Mouse (Mus musculus) bone marrow macrophage, adult 2 months (primary cell): Measurements from ENCODE around the gene Gm27021. TPM values are rescaled to one million over a fixed set of nuclear protein-coding genes. Genes with fewer than 3 reads are reported as not detected.

Source experiments
- H3K27ac ChIP-seq: 2 replicates; pipeline ENCODE4 v1.5.1; 2012; ENCODE audit warnings: low read depth, low read length; ENCODE audit not compliant: insufficient read depth
- H3K4me1 ChIP-seq: 2 replicates; pipeline ENCODE4 v1.6.1; 2012; ENCODE audit warnings: low read length; ENCODE audit not compliant: control insufficient read depth, insufficient read depth
- H3K4me3 ChIP-seq: 2 replicates; pipeline ENCODE4 v1.5.1; 2012; ENCODE audit warnings: mild to moderate bottlenecking, low read length, moderate library complexity; ENCODE audit not compliant: insufficient read depth
- CTCF ChIP-seq: IDR thresholded peaks from 2 replicates; pipeline ENCODE4 v1.5.1; 2012; ENCODE audit warnings: low read depth, mild to moderate bottlenecking, low read length, moderate library complexity
- POLR2A ChIP-seq: IDR thresholded peaks from 2 replicates; pipeline ENCODE4 v1.6.1; 2012; ENCODE audit warnings: mild to moderate bottlenecking, low read depth, low read length, borderline replicate concordance
- polyA plus RNA-seq: library from polyadenylated mRNA; stranded (reverse); fragments of >200 nt; gene quantifications from 2 replicates; pipeline ENCODE4 v1.2.4, GENCODE M21; 2012; ENCODE audit not compliant: missing spikeins, insufficient read depth, insufficient read length

Gm27021 gene
- polyA plus RNA-seq, 1 experiment = not detected

DNA sequence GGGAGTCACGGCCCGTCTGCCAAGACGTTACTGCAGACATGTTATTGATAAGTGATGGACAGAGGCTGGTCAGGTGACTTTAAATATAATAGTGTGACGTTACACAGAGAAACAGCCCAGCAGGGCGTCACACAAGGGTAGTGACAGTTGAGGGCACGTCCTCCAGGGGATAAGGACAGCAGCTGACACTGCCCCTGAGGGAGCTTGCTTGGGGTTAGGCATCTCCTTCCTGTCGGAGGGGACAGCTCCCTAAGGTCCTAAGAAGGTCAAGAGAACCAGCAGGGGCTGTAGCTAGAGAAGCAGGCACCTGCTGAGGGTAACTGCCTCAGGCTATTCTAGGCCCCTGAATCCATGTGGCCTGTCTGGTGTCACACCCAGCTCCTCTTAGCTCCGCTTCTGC lies 96.3 kb downstream of the Gm27021 start:
- Histone ChIP-seq H3K4me1 (peaks cover 21% of the 10 kb centered on the region), H3K4me3 (no peak overlapping the region), H3K27ac (no peak overlapping the region)
- TF ChIP-seq POLR2A = no peak
- TF ChIP-seq CTCF = no peak

DNA sequence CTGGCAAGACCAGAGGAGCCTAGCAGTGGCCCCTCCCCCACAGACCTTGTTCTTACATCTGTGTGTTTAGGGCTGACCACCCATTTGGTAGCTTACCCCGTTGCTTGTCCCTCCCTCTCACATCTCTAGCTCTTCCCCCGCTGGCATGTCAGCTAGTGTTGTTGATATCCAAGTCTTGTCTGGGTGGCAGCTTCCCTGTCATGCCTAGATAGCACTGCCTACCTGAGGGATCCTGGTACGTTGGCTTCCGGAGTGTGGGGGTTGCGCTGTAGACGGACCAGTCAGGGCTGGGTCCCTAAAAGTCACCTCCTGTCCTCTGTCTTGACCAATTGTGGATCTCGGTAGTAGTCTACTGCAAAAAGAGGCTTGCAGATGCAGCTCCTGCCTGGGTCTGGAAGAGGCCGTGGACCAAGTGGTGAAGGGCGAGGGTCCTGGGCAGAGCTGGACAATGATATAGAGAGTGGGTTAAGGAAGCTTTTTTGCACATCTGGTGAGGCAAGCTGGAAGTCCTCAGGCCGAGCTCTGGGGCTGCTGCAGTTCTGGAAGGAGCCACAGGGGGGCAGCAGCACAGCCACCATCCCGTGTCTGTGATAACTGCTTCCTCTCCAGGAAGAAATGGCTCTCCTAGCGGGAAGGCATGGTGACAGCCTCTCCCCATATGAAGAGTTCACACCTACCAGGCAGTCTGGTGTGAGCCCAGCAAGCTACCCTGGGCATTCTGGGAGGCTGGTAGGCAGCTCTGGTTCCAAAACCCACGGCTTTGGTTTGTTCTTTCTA lies 97.8 kb downstream of the Gm27021 start:
- no peak overlapping the region for H3K27ac ChIP-seq
- no peak overlapping the region for H3K4me3 ChIP-seq
- TF ChIP-seq CTCF (peak; percentile 78), POLR2A (no peak)
- peaks cover 30% of the 10 kb centered on the region for H3K4me1 ChIP-seq

DNA sequence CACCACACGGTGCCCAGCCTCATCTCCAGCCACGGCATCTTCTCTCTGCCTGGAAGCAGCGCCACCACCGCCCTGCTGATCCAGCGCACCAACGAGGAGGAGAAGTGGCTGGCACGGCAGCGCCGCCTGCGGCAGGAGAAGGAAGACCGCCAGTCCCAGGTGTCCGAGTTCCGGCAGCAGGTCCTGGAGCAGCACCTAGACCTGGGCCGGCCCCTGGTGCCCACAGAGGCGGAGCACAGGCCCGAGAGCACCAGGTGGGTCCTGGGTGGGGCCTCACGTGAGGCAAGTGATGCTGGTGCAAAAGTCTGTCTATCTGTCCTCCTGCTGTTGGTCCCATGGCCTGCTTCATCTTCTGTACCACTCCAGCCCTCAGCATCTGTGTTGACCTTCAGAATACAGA lies 98.8 kb downstream of the Gm27021 start:
- Histone ChIP-seq H3K4me3 (no peak overlapping the region), H3K27ac (no peak overlapping the region)

DNA sequence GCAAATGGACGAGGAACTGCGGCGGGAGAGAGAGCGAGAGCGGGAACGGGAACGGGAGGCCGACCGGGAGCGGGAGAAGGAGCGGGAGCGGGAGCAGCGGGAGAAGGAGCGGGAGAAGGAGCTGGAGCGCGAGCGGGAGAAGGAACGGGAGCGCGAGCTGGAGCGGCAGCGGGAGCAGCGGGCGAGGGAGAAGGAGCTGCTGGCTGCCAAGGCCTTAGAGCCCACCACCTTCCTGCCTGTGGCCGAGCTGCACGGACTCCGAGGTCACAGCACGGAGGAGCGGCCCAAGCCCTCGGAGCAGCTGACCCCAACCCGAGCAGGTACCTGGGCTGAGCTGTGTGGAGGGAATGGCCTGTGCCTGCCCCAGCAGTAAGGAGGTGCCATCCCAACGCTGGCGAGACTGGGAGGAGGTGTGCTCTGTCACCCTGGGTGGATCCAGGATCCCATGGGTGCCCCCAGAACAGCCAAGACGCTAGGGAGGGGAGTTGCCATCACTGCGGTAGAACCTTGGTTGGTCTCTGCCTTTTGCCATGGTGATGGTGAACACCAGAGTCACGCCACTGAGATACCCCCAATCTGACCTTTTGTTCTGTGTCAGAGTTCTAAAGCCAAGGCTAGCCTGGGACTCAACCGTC lies 99.6 kb downstream of the Gm27021 start:
- Histone ChIP-seq H3K4me1 (peaks cover 38% of the 10 kb centered on the region), H3K4me3 (no peak overlapping the region), H3K27ac (no peak overlapping the region)
- no peak for TF ChIP-seq POLR2A
- no peak for TF ChIP-seq CTCF

More for the DNA sequence above, 98.8 kb downstream of the Gm27021 start:
- no peak for TF ChIP-seq POLR2A
- TF ChIP-seq CTCF = no peak
- H3K4me1 ChIP-seq = peaks cover 38% of the 10 kb centered on the region

DNA sequence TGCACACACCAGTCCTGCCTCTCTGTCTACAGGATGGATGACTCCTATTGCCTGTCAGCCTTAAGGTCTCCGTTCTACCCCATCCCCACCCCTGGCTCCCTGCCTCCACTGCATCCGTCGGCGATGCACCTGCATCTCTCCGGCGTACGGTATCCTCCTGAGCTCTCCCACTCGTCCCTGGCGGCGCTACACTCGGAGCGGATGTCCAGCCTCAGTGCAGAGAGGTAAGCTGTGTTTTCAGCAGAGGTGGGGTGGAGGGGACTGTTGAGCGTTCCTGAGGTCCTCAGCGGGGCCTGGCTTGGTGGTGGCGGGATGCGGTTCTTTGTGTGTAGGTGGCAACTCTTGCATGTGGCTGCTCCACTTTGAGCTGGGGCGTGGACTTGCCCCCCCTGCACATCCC lies 100.1 kb downstream of the Gm27021 start:
- TF ChIP-seq POLR2A = no peak
- TF ChIP-seq CTCF = no peak
- Histone ChIP-seq H3K4me1 (peaks cover 38% of the 10 kb centered on the region), H3K4me3 (no peak overlapping the region), H3K27ac (no peak overlapping the region)

DNA sequence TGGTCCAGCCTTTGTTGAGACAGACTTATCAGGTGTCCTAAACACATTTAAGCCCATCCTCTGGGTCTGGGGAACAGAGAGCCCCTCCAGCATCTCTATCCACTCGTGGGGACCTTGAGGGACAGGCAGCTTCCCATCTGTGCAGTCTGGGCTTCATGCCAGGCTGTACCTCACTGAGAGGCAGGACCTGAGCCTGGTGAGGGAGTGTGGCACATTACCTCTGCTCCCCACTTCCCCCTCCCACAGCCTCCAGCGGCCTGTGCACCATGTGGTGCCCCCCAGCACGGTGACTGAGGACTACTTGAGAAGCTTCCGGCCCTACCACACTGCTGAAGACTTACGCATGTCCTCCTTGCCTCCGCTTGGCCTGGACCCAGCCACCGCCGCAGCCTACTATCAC lies 101.2 kb downstream of the Gm27021 start:
- peaks cover 39% of the 10 kb centered on the region for H3K4me1 ChIP-seq
- no peak overlapping the region for H3K27ac ChIP-seq
- no peak for TF ChIP-seq CTCF
- no peak for TF ChIP-seq POLR2A
- no peak overlapping the region for H3K4me3 ChIP-seq

- H3K4me1 ChIP-seq = peaks cover 44% of the 10 kb centered on the region
- no peak overlapping the region for H3K4me3 ChIP-seq
- H3K27ac ChIP-seq = peak overlapping the region; percentile 96
- no peak for TF ChIP-seq CTCF
- TF ChIP-seq POLR2A = no peak
These were observed 102.6 kb downstream of the Gm27021 start for GRCm38 (mm10) chr8:120565151-120565711.

DNA sequence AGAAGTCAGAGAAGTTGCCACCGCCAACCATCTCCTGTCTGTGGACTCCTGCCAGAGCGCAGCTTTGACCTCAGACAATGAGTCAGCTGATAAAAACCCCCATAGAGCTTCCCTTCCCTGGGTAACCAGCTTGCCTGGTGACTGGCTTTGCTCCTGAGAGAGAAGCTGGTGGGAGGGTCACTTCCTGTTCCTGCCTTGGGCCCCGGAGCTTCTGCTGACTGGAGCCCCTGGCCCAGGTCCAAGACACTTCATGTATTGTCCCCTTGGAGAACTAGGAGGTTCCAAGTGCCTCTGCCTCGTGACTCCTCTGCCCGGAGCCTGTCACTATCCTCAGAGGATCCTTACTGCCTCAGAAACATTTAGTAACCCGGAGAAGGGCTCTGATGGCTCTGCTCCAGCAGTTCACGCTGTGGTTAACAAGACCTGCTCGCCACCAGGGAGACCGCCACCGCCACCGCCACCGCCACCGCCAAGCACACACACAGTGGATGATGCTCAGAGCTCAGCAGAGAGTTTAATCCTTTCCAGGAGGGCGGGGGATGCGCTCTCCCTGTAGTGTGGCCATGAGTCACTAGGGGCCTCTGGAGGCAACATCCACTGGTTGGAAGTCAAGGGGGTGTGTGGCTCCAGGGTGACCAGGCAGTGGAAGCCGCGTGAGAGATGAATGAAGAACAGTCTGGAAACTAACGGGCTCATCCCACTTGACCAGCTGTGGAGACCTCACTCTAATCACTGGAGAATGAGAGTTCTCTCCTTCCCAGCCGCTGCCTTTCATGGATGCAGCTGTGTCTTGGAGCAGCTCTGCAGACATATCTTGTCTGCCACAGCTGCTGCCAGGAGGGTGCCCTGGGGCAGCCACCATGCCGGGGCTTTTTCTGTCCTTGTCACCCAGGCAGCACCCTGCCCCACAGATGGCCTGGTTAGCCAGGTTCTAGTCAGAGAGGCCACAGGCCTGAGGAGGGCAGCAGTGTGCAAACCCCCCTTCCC lies 103.7 kb downstream of the Gm27021 start:
- TF ChIP-seq CTCF = no peak
- no peak for TF ChIP-seq POLR2A
- Histone ChIP-seq H3K27ac (peak overlapping the region; percentile 96), H3K4me1 (peaks cover 44% of the 10 kb centered on the region), H3K4me3 (peak overlapping the region; percentile 46)

GRCm38 (mm10) chr8:120563348-120563724 lies 104.5 kb downstream of the Gm27021 start:
- peak overlapping the region; percentile 88 for H3K27ac ChIP-seq
- no peak overlapping the region for H3K4me3 ChIP-seq
- peaks cover 49% of the 10 kb centered on the region for H3K4me1 ChIP-seq
- no peak for TF ChIP-seq POLR2A
- TF ChIP-seq CTCF = no peak

DNA sequence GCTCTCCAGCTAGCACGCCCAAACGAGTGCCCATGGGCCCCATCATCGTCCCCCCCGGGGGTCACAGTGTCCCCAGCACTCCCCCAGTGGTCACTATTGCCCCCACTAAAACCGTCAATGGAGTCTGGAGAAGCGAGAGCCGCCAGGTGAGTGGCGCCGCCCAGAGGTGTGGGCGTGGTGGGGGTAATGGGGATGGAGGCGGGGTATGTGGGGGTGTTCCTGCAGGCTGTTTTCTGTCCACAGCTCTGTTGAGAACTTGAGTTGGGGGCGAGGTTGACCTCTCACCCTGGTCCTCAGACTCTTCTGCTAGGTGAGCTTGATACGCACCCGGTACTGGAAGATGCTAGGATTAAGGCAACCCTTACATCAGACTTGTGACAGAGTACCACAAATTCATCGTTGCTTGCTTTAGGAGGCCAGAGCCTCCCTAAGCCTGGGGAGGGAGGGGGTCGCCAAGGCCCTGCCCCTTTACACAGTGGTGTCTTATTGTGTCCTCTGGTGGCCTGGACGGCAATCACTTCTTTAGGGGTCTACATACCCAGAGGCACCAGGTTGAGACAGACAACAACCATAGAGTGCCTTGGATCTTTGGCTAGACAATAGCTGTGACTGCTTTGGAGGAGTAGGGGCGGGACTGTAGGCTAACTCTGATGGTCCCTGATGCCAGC lies 105.1 kb downstream of the Gm27021 start:
- TF ChIP-seq CTCF (no peak), POLR2A (no peak)
- H3K4me1 ChIP-seq = peaks cover 51% of the 10 kb centered on the region
- H3K27ac ChIP-seq = peak overlapping the region; percentile 88
- no peak overlapping the region for H3K4me3 ChIP-seq
